Mouse (Mus musculus) stomach, embryonic 15.5 days (tissue): Measurements from ENCODE around the gene Pfkm. TPM values are rescaled to one million over a fixed set of nuclear protein-coding genes. Genes with fewer than 3 reads are reported as not detected.

Experiments used
- ATAC-seq: fragments of 200-750 bp; cut with Nextera tagmentation; 2 replicates; pipeline ENCODE4 v1.8.0; 2017; ENCODE audit warnings: low read depth, moderate number of reproducible peaks, moderate TSS enrichment; ENCODE audit not compliant: insufficient read depth, low FRiP score
- H3K27ac ChIP-seq: fragments of 300-500 bp; sonication (generic); 2 replicates; pipeline ENCODE4 v1.5.1; 2015; ENCODE audit warnings: mild to moderate bottlenecking, inconsistent platforms
- H3K27me3 ChIP-seq: fragments of 300-500 bp; sonication (generic); replicated peaks from 2 replicates; pipeline ENCODE4 v1.6.1; 2015; ENCODE audit warnings: inconsistent platforms
- H3K36me3 ChIP-seq: fragments of 300-500 bp; sonication (generic); 2 replicates; pipeline ENCODE4 v1.6.1; 2015; ENCODE audit warnings: inconsistent platforms
- H3K4me1 ChIP-seq: fragments of 300-500 bp; sonication (generic); 2 replicates; pipeline ENCODE4 v1.6.1; 2015; ENCODE audit warnings: inconsistent platforms
- H3K4me2 ChIP-seq: fragments of 300-500 bp; sonication (generic); 2 replicates; pipeline ENCODE4 v1.6.1; 2015; ENCODE audit warnings: mild to moderate bottlenecking, inconsistent platforms
- H3K4me3 ChIP-seq: fragments of 300-500 bp; sonication (generic); replicated peaks from 2 replicates; pipeline ENCODE4 v1.5.1; 2015; ENCODE audit warnings: inconsistent platforms
- H3K9ac ChIP-seq: fragments of 300-500 bp; sonication (generic); 2 replicates; pipeline ENCODE4 v1.6.1; 2015; ENCODE audit warnings: inconsistent platforms
- H3K9me3 ChIP-seq: fragments of 300-500 bp; sonication (generic); 2 replicates; pipeline ENCODE4 v1.6.1; 2016; ENCODE audit warnings: inconsistent platforms
- WGBS: fragments of 180-500 bp; shearing (Covaris S2); methylation state at CpG from one replicate; pipeline ENCODE4 v1.1.7; 2015; 5-methylcytosine and 5-hydroxymethylcytosine counted together
- polyA plus RNA-seq: library from polyadenylated mRNA; unstranded; fragments of >200 nt; fragmentation: Nextera tagmentation; extraction: Ambion mirVana; gene quantifications from 2 replicates; pipeline ENCODE4 v1.2.1, GENCODE M21; 2015

Pfkm gene
- polyA plus RNA-seq, 1 experiment from 2014 or later: 28.3 TPM

GRCm38 (mm10) chr15:98070376-98070775, 22.0 kb upstream of the Pfkm start:
- no peak for ATAC-seq
- Histone ChIP-seq H3K36me3 (peaks cover 35% of the 10 kb centered on the region), H3K9me3 (no peaks in the 10 kb centered on the region), H3K4me1 (no peaks in the 10 kb centered on the region), H3K4me3 (no peak overlapping the region), H3K27ac (no peak overlapping the region), H3K4me2 (no peak overlapping the region), H3K27me3 (no peaks in the 10 kb centered on the region), H3K9ac (no peak overlapping the region)
- WGBS: 96% methylated on average over 3 of the region's 3 CpGs

GRCm38 (mm10) chr15:98074521-98074920, 17.9 kb upstream of the Pfkm start:
- WGBS: 90% methylated on average over 8 of the region's 8 CpGs
- Histone ChIP-seq H3K9me3 (no peaks in the 10 kb centered on the region), H3K4me1 (no peaks in the 10 kb centered on the region), H3K27ac (no peak overlapping the region), H3K4me3 (no peak overlapping the region), H3K4me2 (no peak overlapping the region), H3K27me3 (no peaks in the 10 kb centered on the region), H3K9ac (no peak overlapping the region), H3K36me3 (peaks cover 47% of the 10 kb centered on the region)
- no peak for ATAC-seq

GRCm38 (mm10) chr15:98075034-98075433, 17.4 kb upstream of the Pfkm start:
- H3K4me3 ChIP-seq: no peak overlapping the region
- H3K9ac ChIP-seq: no peak overlapping the region
- no peak overlapping the region for H3K4me2 ChIP-seq
- WGBS: 88% methylated on average over 16 of the region's 16 CpGs
- H3K4me1 ChIP-seq: no peaks in the 10 kb centered on the region
- H3K36me3 ChIP-seq: peaks cover 42% of the 10 kb centered on the region
- no peak overlapping the region for H3K27ac ChIP-seq
- H3K27me3 ChIP-seq: no peaks in the 10 kb centered on the region
- no peak for ATAC-seq
- H3K9me3 ChIP-seq: no peaks in the 10 kb centered on the region

GRCm38 (mm10) chr15:98076901-98077300, 15.5 kb upstream of the Pfkm start:
- Histone ChIP-seq H3K4me2 (no peak overlapping the region), H3K4me1 (no peaks in the 10 kb centered on the region), H3K4me3 (no peak overlapping the region), H3K9me3 (no peaks in the 10 kb centered on the region), H3K36me3 (peaks cover 32% of the 10 kb centered on the region), H3K27ac (no peak overlapping the region), H3K27me3 (no peaks in the 10 kb centered on the region), H3K9ac (no peak overlapping the region)
- no peak for ATAC-seq
- 92% methylated on average over 6 of the region's 6 CpGs for WGBS

GRCm38 (mm10) chr15:98088889-98089288, 3.5 kb upstream of the Pfkm start:
- ATAC-seq: no peak
- H3K4me3 ChIP-seq: no peak overlapping the region
- H3K27me3 ChIP-seq: no peaks in the 10 kb centered on the region
- H3K27ac ChIP-seq: no peak overlapping the region
- no peak overlapping the region for H3K4me2 ChIP-seq
- WGBS: 77% methylated on average over 1 of the region's 1 CpGs
- H3K36me3 ChIP-seq: peaks cover 4% of the 10 kb centered on the region
- H3K4me1 ChIP-seq: no peaks in the 10 kb centered on the region; the same call in none of the 2 replicates
- H3K9me3 ChIP-seq: no peaks in the 10 kb centered on the region
- no peak overlapping the region for H3K9ac ChIP-seq

- ATAC-seq: no peak
- WGBS: 77% methylated on average over 9 of the region's 9 CpGs
- Histone ChIP-seq H3K9me3 (no peaks in the 10 kb centered on the region), H3K4me1 (no peaks in the 10 kb centered on the region; the same call in none of the 2 replicates), H3K4me2 (no peak overlapping the region), H3K27me3 (no peaks in the 10 kb centered on the region), H3K36me3 (peaks cover 3% of the 10 kb centered on the region; the same call in 1 of the 2 replicates), H3K9ac (no peak overlapping the region), H3K27ac (no peak overlapping the region), H3K4me3 (no peak overlapping the region)
These were observed 2.8 kb upstream of the Pfkm start for GRCm38 (mm10) chr15:98089421-98090183.

- Histone ChIP-seq H3K27me3 (no peaks in the 10 kb centered on the region), H3K9ac (0 out of 2 replicates have a peak overlapping the region, but pooled peaks have one; percentile 88), H3K4me2 (peak overlapping the region; percentile 60), H3K4me3 (peak overlapping the region; percentile 87), H3K36me3 (no peaks in the 10 kb centered on the region), H3K9me3 (no peaks in the 10 kb centered on the region), H3K27ac (no peak overlapping the region), H3K4me1 (no peaks in the 10 kb centered on the region; the same call in none of the 2 replicates)
- no peak for ATAC-seq
- WGBS: 10% methylated on average over 4 of the region's 4 CpGs
These were observed 548 bp upstream of the Pfkm start for GRCm38 (mm10) chr15:98091841-98092240.

GRCm38 (mm10) chr15:98093121-98094011, 977 bp downstream of the Pfkm start, which contains the start of gene Senp1:
Gene Senp1 (minus strand): TSS chr15:98093744.
- Histone ChIP-seq H3K4me1 (no peaks in the 10 kb centered on the region; the same call in none of the 2 replicates), H3K9me3 (no peaks in the 10 kb centered on the region), H3K27me3 (no peaks in the 10 kb centered on the region), H3K9ac (peak within 1 kb of the TSS; percentile 88), H3K27ac (peak within 1 kb of the TSS; percentile 97), H3K4me2 (peak within 1 kb of the TSS; percentile 60), H3K36me3 (no peaks in the 10 kb centered on the region), H3K4me3 (peak within 1 kb of the TSS; percentile 87)
- under 1% methylated on average over 54 of the region's 58 CpGs for WGBS
- peak; percentile 87 for ATAC-seq

GRCm38 (mm10) chr15:98094905-98095304, 2.5 kb downstream of the Pfkm start:
- Histone ChIP-seq H3K4me2 (no peak overlapping the region), H3K9ac (no peak overlapping the region), H3K4me3 (no peak overlapping the region), H3K27ac (no peak overlapping the region), H3K36me3 (no peaks in the 10 kb centered on the region), H3K9me3 (no peaks in the 10 kb centered on the region), H3K27me3 (no peaks in the 10 kb centered on the region), H3K4me1 (no peaks in the 10 kb centered on the region; the same call in none of the 2 replicates)
- 89% methylated on average over 12 of the region's 12 CpGs for WGBS
- ATAC-seq: no peak

GRCm38 (mm10) chr15:98096957-98097356, 4.6 kb downstream of the Pfkm start:
- Histone ChIP-seq H3K4me3 (no peak overlapping the region), H3K9me3 (no peaks in the 10 kb centered on the region), H3K27me3 (no peaks in the 10 kb centered on the region), H3K36me3 (no peaks in the 10 kb centered on the region), H3K9ac (no peak overlapping the region), H3K4me1 (no peaks in the 10 kb centered on the region; the same call in 1 of the 2 replicates), H3K27ac (no peak overlapping the region), H3K4me2 (no peak overlapping the region)
- 51% methylated on average over 3 of the region's 3 CpGs for WGBS
- ATAC-seq: no peak

- 84% methylated on average over 9 of the region's 9 CpGs for WGBS
- no peak for ATAC-seq
- Histone ChIP-seq H3K4me1 (no peaks in the 10 kb centered on the region), H3K4me3 (no peak overlapping the region), H3K9me3 (no peaks in the 10 kb centered on the region), H3K9ac (no peak overlapping the region), H3K27me3 (no peaks in the 10 kb centered on the region), H3K36me3 (no peaks in the 10 kb centered on the region), H3K27ac (no peak overlapping the region), H3K4me2 (no peak overlapping the region)
These were observed 6.1 kb downstream of the Pfkm start for GRCm38 (mm10) chr15:98098519-98098918.

- no peak overlapping the region for H3K4me2 ChIP-seq
- H3K4me3 ChIP-seq: no peak overlapping the region
- H3K9ac ChIP-seq: no peak overlapping the region
- H3K27me3 ChIP-seq: no peaks in the 10 kb centered on the region
- H3K4me1 ChIP-seq: no peaks in the 10 kb centered on the region
- H3K27ac ChIP-seq: no peak overlapping the region
- WGBS: 89% methylated on average over 6 of the region's 6 CpGs
- no peaks in the 10 kb centered on the region for H3K36me3 ChIP-seq
- no peaks in the 10 kb centered on the region for H3K9me3 ChIP-seq
- ATAC-seq: no peak
These were observed 10.0 kb downstream of the Pfkm start for GRCm38 (mm10) chr15:98102401-98102800.
